Mouse (Mus musculus) left cerebral cortex, adult 8-10 months (tissue): ENCODE results near the gene Calcoco1. TPM values are rescaled to one million over a fixed set of nuclear protein-coding genes. Genes with fewer than 3 reads are reported as not detected.
A peak's percentile ranks its signal among the peaks of the same experiment; 100 is the strongest.

Experiments used
- DNase-seq, 2 experiments: peaks; one replicate each; pipeline ENCODE4 v3.0.0; 2022; ENCODE audit warnings: low spot score in 2 of 2
- total RNA-seq, 4 experiments: library from RNA; stranded (reverse); gene quantifications; 2 replicates each; pipeline ENCODE4 v1.2.4; 2022

Gene Calcoco1
- total RNA-seq, 4 experiments from 2014 or later, result 74.9 to 85.2 (median 82.2) TPM

- no peak for DNase-seq
These were observed 16.5 kb upstream of the Calcoco1 start for GRCm38 (mm10) chr15:102738434-102738833.

- DNase-seq, result no peak
These were observed 15.1 kb upstream of the Calcoco1 start for GRCm38 (mm10) chr15:102737092-102737491.

- DNase-seq, result peak in 1 of 2 experiments; percentile 40
These were observed 14.4 kb upstream of the Calcoco1 start for GRCm38 (mm10) chr15:102736127-102736944.

- no peak for DNase-seq
These were observed 13.1 kb upstream of the Calcoco1 start for GRCm38 (mm10) chr15:102735031-102735430.

- DNase-seq, result no peak
These were observed 12.0 kb upstream of the Calcoco1 start for GRCm38 (mm10) chr15:102733759-102734531.

- DNase-seq, result peak in 1 of 2 experiments; percentile 43
These were observed 11.3 kb upstream of the Calcoco1 start for GRCm38 (mm10) chr15:102733233-102733632.

GRCm38 (mm10) chr15:102732406-102732805 is 10.4 kb upstream of the Calcoco1 start:
- DNase-seq, result no peak

GRCm38 (mm10) chr15:102727951-102728350 is 6.0 kb upstream of the Calcoco1 start:
- DNase-seq, result no peak

GRCm38 (mm10) chr15:102723358-102724135 is 1.6 kb upstream of the Calcoco1 start:
- DNase-seq, result no peak

GRCm38 (mm10) chr15:102722500-102722931 is 538 bp upstream of the Calcoco1 start:
- DNase-seq, result no peak

GRCm38 (mm10) chr15:102721016-102721898 is 721 bp downstream of the Calcoco1 start:
- DNase-seq, result no peak

- no peak for DNase-seq
These were observed 5.8 kb downstream of the Calcoco1 start for GRCm38 (mm10) chr15:102716132-102716531.

- DNase-seq, result no peak
These were observed 14.2 kb downstream of the Calcoco1 start for GRCm38 (mm10) chr15:102707736-102708269.

GRCm38 (mm10) chr15:102705923-102706503 is 16.0 kb downstream of the Calcoco1 start:
- DNase-seq, result no peak

- DNase-seq, result no peak
These were observed 16.6 kb downstream of the Calcoco1 start for GRCm38 (mm10) chr15:102705226-102705894.

- no peak for DNase-seq
These were observed 17.2 kb downstream of the Calcoco1 start for GRCm38 (mm10) chr15:102704806-102705205.

GRCm38 (mm10) chr15:102702972-102703371 is 19.0 kb downstream of the Calcoco1 start:
- no peak for DNase-seq

GRCm38 (mm10) chr15:102698193-102698592 is 23.8 kb downstream of the Calcoco1 start:
- DNase-seq, result peak; percentile 52 to 90

- DNase-seq, result no peak
These were observed 25.1 kb downstream of the Calcoco1 start for GRCm38 (mm10) chr15:102696899-102697298.
